Mouse (Mus musculus) embryo, embryonic 11 days (tissue): ENCODE data around the gene Piwil1.

Source experiments
- DNase-seq: peaks from one replicate; pipeline ENCODE4 v3.0.0-alpha.2; 2015

Gene Piwil1

DNA sequence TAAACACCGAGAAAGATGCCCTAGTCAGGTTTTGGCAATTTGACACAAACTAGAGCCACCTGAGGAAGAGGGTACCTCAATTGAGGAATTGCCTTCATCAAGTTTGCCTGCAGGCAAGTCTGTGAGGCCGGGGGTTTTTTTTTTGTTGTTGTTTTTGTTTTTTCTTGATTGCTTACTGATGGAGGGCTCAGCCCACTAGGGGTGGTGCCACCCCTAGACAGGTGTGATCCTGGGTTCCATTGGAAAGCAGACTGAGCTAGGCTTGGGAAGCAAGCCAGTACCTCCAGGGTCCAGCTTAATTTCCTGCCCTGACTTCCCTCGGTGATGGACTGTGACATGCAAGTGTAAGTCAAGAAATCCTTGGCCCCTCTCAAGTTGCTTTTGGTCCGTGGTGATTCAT, at the start of gene Piwil1:
Gene Piwil1 (plus strand): TSS at position 301 of the 400 bp plus-strand sequence.
- DNase-seq = no peak

GRCm38 (mm10) chr5:128656496-128657135, 45.7 kb upstream of the Piwil1 start:
- peak; percentile 34 for DNase-seq

- DNase-seq = no peak
Measured at GRCm38 (mm10) chr5:128660101-128660500, 42.2 kb upstream of the Piwil1 start.

- no peak for DNase-seq
Measured at GRCm38 (mm10) chr5:128662881-128663280, 39.4 kb upstream of the Piwil1 start.

- DNase-seq = no peak
Measured at GRCm38 (mm10) chr5:128663976-128664375, 38.3 kb upstream of the Piwil1 start.

DNA sequence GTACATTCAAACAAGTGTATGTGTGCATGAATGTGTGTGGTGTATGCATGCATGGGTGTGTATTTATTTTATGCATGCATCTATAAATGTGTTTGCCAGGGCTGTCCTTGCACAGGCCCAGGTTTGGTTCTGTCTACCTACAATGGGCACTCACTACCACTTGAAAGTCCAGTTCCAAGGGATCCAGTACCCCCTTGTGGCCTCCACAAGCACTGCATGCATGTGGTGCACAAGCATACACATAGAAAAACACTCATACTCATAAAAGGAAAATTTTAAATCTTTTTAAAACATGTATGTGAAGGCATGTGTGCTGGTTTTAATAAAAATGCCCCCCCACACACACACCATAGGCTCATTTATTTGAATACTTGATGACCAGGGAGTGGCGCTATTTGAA, 37.3 kb upstream of the Piwil1 start:
- DNase-seq = no peak

DNA sequence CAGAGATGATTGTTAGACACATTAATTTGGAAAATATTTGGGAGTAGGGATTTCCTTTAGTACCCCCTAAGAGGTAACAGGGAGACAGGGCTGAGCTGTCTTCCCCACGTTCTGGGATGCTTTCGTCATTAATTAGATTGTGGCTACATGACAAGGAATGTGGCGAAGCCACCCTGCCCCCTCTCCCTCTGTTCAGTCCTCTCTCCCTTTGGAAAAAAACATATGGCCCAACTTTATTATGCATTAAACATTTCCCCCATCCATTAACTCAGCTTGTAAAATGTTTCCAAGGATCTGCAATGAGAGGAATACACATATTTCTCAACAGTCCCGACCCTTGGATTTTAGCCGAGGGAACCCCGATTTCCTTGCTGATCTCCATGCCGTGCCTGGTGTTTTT, 35.0 kb upstream of the Piwil1 start:
- DNase-seq = no peak

GRCm38 (mm10) chr5:128674124-128674523, 28.2 kb upstream of the Piwil1 start:
- DNase-seq = no peak

- DNase-seq = no peak
Measured at GRCm38 (mm10) chr5:128677373-128677772, 25.0 kb upstream of the Piwil1 start.

DNA sequence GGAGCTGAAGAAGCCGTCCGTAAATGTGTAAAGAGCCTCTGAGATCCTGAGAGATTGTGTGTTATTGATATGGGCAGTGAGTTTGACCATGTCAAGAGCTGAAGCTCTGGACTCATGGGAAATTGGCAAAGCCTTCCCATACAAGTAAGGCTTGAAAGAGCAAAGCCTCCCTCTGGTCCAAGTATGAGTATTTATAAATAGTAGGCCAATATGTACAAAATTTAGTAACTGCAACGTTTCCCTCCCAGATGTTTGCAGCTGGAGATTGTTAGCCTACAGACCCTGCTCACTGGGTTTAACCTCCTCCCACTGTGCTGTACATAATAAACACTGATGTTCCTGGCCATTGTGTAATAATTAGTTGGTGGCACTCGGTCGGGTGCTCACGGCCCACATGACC, 24.5 kb upstream of the Piwil1 start:
- DNase-seq = no peak

DNA sequence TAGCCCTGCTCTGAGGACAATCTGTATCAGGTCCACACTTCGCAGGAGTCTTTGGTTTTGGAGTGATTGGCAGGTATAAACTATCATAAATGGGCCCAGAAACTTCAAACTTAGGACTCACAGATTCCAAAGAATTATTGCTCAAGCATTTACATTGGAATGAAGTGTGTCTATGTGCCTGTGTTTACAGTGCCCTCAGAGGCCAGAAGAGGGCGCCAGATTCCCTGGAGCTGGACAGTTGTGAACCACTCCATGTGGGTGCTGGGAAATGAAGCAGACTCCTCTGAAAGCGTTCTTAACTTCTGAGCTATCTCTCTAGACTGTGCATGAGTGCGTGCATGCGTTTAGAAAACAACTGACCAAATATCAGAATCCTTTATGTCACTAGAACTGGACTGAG, 20.9 kb upstream of the Piwil1 start:
- DNase-seq = peak; percentile 60

GRCm38 (mm10) chr5:128684192-128684591, 18.1 kb upstream of the Piwil1 start:
- peak; percentile 28 for DNase-seq

- DNase-seq = peak; percentile 72
Measured at GRCm38 (mm10) chr5:128684621-128685020, 17.7 kb upstream of the Piwil1 start.

GRCm38 (mm10) chr5:128687139-128687538, 15.2 kb upstream of the Piwil1 start:
- no peak for DNase-seq

GRCm38 (mm10) chr5:128694107-128694506, 8.2 kb upstream of the Piwil1 start:
- DNase-seq = no peak

GRCm38 (mm10) chr5:128694611-128695325, 7.6 kb upstream of the Piwil1 start:
- no peak for DNase-seq

GRCm38 (mm10) chr5:128696824-128697223, 5.5 kb upstream of the Piwil1 start:
- DNase-seq = no peak

GRCm38 (mm10) chr5:128700716-128701115, 1.6 kb upstream of the Piwil1 start:
- no peak for DNase-seq

DNA sequence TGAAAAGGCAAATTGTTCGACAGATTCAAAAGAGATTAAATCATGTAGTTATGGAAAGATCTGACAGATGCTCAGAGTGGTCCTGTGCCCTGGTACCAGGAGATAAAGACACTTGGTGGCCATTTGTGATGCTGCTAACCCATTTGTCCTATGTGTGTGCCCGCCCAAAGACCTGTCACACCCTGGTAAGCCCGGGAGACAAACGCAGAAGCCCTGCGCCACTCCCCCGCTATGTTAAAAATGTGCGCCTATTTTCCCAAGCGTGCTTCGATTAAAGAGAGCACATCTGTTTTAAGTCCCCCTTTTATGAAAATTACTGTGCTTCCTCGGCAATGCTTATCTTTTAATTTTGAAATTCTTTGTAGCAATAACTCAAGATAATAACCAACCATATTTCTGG, 1.4 kb downstream of the Piwil1 start:
- DNase-seq = peak; percentile 49

GRCm38 (mm10) chr5:128704134-128704904, 2.0 kb downstream of the Piwil1 start:
- peak; percentile 91 for DNase-seq

GRCm38 (mm10) chr5:128706467-128706866, 4.1 kb downstream of the Piwil1 start:
- no peak for DNase-seq

- DNase-seq = no peak
Measured at GRCm38 (mm10) chr5:128707271-128707670, 4.9 kb downstream of the Piwil1 start.

- no peak for DNase-seq
Measured at GRCm38 (mm10) chr5:128708929-128709328, 6.6 kb downstream of the Piwil1 start.

GRCm38 (mm10) chr5:128710596-128710995, 8.3 kb downstream of the Piwil1 start:
- DNase-seq = no peak
